Mouse (Mus musculus): ENCODE measurements around the gene 1700018F24Rik.

DNA sequence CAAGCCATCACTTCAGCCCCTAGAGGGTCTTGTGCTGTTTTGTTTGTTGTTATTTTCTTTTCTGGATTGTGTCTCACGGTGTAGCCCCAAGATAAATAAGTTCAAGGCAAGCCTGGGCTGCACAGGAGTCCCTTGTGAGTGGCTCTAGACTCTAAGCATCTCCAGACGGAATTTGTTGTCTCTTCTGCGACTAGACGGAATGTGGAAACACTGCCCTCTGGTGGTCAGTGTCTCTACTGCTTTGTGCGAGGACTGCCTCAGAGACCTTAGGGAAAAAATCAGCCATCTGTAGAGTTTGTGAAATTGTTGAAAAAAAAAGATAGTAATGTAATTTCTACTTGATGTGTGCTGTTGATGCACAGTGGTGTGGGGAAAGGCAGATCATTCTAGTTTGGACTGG lies 26.9 kb downstream of the 1700018F24Rik start:
- TF ChIP-seq CTCF (IDR thresholded peaks at IDR 0.05; ENCODE audit: low read depth, low read length) (peak; percentile 80), POLR2A (IDR thresholded peaks at IDR 0.05; ENCODE audit: borderline replicate concordance, low read depth, low read length) (no peak)

All from bone marrow macrophage, adult 2 months (primary cell).